Mouse (Mus musculus) macrophage (primary cell): ENCODE measurements around the gene Spata17. TPM values are rescaled to one million over a fixed set of nuclear protein-coding genes. Genes with fewer than 3 reads are reported as not detected.

Experiments
- H3K27ac ChIP-seq: fragments of 350-480 bp; formaldehyde crosslinking; 2 replicates; pipeline ENCODE4 v1.9.0; 2021
- H3K36me3 ChIP-seq: fragments of 350-480 bp; formaldehyde crosslinking; 2 replicates; pipeline ENCODE4 v1.9.0; 2021; ENCODE audit errors: inconsistent target
- H3K4me3 ChIP-seq: fragments of 350-480 bp; formaldehyde crosslinking; 2 replicates; pipeline ENCODE4 v1.9.0; 2021; ENCODE audit errors: inconsistent target
- H3K79me2 ChIP-seq: fragments of 350-480 bp; formaldehyde crosslinking; 2 replicates; pipeline ENCODE4 v1.9.0; 2021; ENCODE audit errors: inconsistent target
- WGBS: methylation state at CpG from one replicate; pipeline ENCODE4 v1.1.7; 2026; ENCODE audit warnings: inconsistent platforms; ENCODE audit not compliant: missing documents; 5-methylcytosine and 5-hydroxymethylcytosine counted together
- polyA plus RNA-seq: library from polyadenylated mRNA; stranded (reverse); fragments of 250-400 nt; gene quantifications from 3 replicates; pipeline ENCODE4 v1.2.4, GENCODE M21; 2018; ENCODE audit warnings: inconsistent platforms

Gene Spata17
- polyA plus RNA-seq, 1 experiment from 2014 or later = not detected

GRCm38 (mm10) chr1:187086027-187086426 lies 129.2 kb downstream of the Spata17 start:
- WGBS = 68% methylated on average over 6 of the region's 6 CpGs
- no peak overlapping the region for H3K27ac ChIP-seq
- no peaks in the 10 kb centered on the region for H3K79me2 ChIP-seq
- no peaks in the 10 kb centered on the region for H3K36me3 ChIP-seq
- H3K4me3 ChIP-seq = no peak overlapping the region

- no peak overlapping the region for H3K27ac ChIP-seq
- no peaks in the 10 kb centered on the region for H3K36me3 ChIP-seq
- no peaks in the 10 kb centered on the region for H3K79me2 ChIP-seq
- no peak overlapping the region for H3K4me3 ChIP-seq
- WGBS = 87% methylated on average over 9 of the region's 9 CpGs
Observed at GRCm38 (mm10) chr1:187077352-187077751, 137.9 kb downstream of the Spata17 start.

DNA sequence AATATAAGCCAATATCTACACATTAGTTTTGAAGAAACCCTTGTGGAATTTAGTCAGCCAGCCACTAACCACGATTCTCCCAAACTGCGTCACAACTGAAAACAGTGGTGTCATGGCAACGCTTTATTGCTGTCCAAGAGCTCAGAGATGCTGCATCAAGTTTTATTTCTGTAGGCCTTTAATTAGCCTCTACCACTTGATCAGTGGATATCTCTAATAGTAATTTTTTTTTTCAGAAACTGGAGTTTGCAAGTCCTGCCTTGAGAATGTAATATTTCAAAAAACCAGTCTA lies 138.3 kb downstream of the Spata17 start:
- Histone ChIP-seq H3K36me3 (no peaks in the 10 kb centered on the region), H3K4me3 (no peak overlapping the region), H3K27ac (no peak overlapping the region), H3K79me2 (no peaks in the 10 kb centered on the region)
- 86% methylated on average over 3 of the region's 3 CpGs for WGBS

DNA sequence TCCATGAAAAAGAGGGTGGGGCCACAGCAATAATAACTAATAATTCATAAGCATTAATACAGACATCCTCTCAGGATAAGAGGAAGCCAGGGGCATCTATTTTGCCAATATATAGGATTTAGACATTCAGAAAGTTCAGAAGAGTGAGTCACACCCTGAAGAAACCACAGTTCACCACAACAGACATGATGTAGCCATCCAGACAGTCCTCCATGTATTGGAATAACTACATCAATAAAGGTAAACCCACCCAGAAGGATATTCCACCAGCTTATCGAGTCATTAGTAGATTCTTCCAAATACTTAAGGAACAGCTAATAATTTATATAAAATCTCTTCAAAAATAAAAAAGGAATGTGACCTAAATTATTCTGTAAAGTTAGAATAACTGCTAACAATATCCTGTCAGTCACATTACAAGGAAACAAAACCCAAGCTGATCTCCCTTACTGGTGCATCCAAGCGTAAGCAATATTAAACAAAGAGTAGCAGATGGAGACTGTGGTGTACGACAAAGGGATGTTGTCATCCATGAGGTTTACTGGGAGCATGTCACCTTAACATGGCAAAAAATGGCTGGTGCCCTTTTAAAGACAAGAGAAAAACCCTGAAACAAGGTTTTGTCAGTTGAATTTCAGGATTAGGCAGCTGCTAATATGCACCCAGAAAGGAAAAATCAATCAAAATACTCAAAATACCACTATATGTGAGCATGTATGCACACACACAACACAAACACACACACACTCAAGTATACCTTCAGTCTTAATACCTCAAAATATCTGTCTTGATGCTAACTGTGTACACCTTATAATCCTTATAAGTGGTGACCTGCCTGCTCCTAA lies 138.8 kb downstream of the Spata17 start:
- Histone ChIP-seq H3K79me2 (no peaks in the 10 kb centered on the region), H3K4me3 (no peak overlapping the region), H3K27ac (no peak overlapping the region), H3K36me3 (no peaks in the 10 kb centered on the region)
- 87% methylated on average over 3 of the region's 3 CpGs for WGBS

DNA sequence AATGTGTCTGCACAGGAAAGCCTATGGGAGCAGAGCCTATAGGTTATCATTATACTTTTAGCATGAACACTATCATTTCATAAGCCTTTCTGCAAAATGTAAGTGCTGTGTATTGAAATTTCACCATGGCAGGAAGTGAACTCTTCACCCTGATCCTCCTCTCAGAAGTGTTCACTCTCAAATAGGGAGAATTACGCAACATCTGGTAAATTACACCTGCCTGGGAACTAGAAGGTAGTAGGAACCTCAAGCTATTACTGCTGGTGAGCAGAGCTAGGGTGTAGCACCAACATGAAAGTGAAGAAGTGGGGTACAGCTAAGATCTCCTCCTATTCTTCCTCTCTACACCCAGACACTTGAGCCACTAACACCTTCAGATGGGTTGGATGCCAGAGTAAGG lies 155.4 kb downstream of the Spata17 start:
- no peaks in the 10 kb centered on the region for H3K79me2 ChIP-seq
- WGBS = 69% methylated on average over 1 of the region's 1 CpGs
- no peaks in the 10 kb centered on the region for H3K36me3 ChIP-seq
- H3K4me3 ChIP-seq = no peak overlapping the region
- no peak overlapping the region for H3K27ac ChIP-seq

- Histone ChIP-seq H3K27ac (no peak overlapping the region), H3K79me2 (no peaks in the 10 kb centered on the region), H3K4me3 (no peak overlapping the region), H3K36me3 (no peaks in the 10 kb centered on the region)
- WGBS = 82% methylated on average over 2 of the region's 2 CpGs
Observed at GRCm38 (mm10) chr1:187054333-187054732, 160.9 kb downstream of the Spata17 start.

DNA sequence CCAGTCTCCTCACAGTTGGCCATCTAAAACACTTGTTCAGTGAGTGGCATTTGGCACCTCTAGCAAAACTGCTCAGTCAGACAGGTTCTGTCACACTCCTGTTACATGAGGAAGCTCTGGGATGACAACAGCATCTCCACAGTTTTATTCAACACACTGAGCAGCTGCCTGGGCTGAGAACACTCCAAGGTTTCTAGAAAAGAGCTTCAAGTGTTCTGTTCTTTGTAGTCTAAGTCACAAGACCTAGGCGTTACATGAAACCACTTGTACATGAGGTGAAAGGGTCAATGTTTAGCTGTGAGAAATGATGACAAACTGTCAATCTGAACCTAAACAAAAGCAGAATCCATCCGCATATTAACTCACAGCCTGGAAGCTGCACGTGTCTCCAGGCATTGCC lies 161.4 kb downstream of the Spata17 start:
- H3K79me2 ChIP-seq = no peaks in the 10 kb centered on the region
- H3K27ac ChIP-seq = no peak overlapping the region
- H3K36me3 ChIP-seq = no peaks in the 10 kb centered on the region
- WGBS = 92% methylated on average over 3 of the region's 3 CpGs
- no peak overlapping the region for H3K4me3 ChIP-seq

- Histone ChIP-seq H3K27ac (no peak overlapping the region), H3K79me2 (no peaks in the 10 kb centered on the region), H3K36me3 (no peaks in the 10 kb centered on the region), H3K4me3 (no peak overlapping the region)
- WGBS = 83% methylated on average over 5 of the region's 5 CpGs
Observed at GRCm38 (mm10) chr1:187052532-187052931, 162.7 kb downstream of the Spata17 start.

DNA sequence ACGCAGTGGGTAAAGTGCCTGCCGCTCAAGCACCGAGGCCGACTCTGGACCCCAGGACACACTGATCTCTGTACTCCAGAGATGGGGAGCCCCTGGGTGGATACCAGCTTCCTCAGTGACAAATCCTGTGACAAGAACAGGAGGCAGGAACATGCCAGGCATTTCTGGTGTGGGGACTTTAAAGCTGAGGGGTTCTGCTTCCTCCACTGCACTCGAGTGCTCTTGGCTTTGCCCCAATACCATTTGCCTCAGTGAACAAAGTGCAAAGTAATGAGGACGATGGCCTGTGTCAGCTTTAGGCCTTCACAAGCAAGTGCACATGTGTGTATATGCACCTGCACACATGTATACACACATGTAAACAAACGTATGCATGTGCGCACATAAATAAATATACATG lies 164.0 kb downstream of the Spata17 start:
- no peak overlapping the region for H3K4me3 ChIP-seq
- no peak overlapping the region for H3K27ac ChIP-seq
- no peaks in the 10 kb centered on the region for H3K79me2 ChIP-seq
- H3K36me3 ChIP-seq = no peaks in the 10 kb centered on the region
- WGBS = 79% methylated on average over 8 of the region's 8 CpGs

DNA sequence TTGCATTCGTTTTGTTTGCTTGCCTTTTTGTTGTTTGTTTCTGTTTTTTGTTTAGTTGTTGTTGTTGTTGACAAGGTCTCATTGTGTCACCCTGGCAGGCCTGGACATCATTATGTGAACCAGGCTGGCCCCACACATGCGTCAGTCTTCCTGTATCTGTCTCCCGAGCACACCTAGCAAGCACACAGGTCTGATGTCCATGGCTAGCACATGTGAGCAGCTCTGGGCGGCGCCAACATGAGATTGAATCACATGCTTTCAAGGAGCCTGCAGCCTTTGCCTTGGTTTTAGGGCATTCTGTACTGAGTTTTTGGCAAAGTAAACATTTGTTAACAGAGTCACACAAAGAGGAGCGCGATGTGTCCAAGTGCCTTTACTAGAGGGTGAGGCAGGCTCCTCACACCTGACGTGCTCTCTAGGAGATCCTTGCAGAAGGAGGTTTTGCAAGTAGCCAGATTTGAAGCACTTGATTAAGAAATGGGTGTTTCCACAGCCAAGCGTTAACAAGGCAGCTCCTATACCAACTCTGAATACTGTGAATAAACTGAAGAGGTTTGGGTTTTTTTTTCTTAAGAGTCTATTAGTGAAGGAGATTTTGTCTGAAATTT lies 166.5 kb downstream of the Spata17 start:
- Histone ChIP-seq H3K27ac (no peak overlapping the region), H3K79me2 (no peaks in the 10 kb centered on the region), H3K36me3 (no peaks in the 10 kb centered on the region), H3K4me3 (no peak overlapping the region)
- 90% methylated on average over 8 of the region's 9 CpGs for WGBS

DNA sequence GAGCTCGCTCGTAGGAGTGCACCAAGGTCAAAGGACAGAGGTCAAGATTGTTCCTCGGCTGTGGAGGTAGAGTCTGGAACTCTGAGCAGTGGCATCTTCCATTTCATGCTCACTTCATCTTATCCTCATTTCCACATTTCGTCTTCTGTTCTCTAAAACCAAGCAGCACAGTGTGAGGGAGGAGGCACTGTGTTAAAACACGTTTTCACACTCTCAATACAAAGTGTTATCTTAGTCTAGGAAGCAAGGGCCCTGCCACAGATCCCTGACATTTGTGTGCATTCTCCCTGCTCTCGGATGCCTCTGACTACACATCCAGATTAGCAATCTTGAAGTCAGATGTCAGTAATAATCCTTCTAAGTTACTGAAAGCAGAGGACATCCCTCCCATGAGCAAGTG lies 170.5 kb downstream of the Spata17 start:
- H3K79me2 ChIP-seq = no peaks in the 10 kb centered on the region
- WGBS = 82% methylated on average over 6 of the region's 6 CpGs
- no peaks in the 10 kb centered on the region for H3K36me3 ChIP-seq
- no peak overlapping the region for H3K4me3 ChIP-seq
- H3K27ac ChIP-seq = no peak overlapping the region

DNA sequence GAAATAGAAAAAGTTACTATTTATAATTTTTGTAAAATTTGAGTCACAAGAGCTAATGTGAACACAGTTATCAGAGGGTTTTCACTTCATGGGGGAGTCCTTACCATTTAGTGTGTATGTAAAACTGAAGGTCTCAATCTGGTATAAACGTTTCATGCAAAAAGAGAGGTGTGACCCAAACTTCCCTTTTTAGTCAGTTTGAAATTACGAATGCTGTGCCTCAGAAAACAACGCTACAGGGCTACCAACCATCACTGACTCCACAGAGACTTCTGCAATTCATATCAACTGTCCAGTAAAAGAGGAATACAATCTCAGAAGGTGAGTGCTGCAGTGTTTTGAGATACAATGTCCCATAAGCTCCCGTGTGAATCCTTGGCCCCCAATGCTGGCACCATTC lies 175.5 kb downstream of the Spata17 start:
- Histone ChIP-seq H3K36me3 (no peaks in the 10 kb centered on the region), H3K79me2 (no peaks in the 10 kb centered on the region), H3K27ac (no peak overlapping the region), H3K4me3 (no peak overlapping the region)
- 27% methylated on average over 4 of the region's 4 CpGs for WGBS

DNA sequence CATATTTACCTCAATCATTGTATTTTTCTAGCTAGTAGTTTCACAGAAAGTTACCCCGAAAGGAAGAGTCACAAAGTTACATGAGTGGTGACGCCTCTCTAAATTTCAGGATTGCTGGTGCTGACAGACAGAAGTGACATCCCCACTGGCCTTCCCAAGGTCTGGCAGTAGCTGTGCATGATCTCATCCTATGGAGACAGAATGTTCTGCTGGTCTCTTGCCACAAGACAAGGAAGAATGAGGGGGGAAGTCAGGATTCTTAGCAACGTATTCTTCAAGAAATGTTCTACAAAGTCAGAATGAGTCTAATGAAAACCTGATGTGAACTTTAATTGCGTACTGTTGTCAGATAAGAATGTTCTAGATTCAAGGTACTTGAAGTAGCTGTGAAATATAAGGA lies 179.5 kb downstream of the Spata17 start:
- no peaks in the 10 kb centered on the region for H3K36me3 ChIP-seq
- 94% methylated on average over 4 of the region's 4 CpGs for WGBS
- no peak overlapping the region for H3K4me3 ChIP-seq
- no peaks in the 10 kb centered on the region for H3K79me2 ChIP-seq
- H3K27ac ChIP-seq = no peak overlapping the region

- no peak overlapping the region for H3K4me3 ChIP-seq
- H3K27ac ChIP-seq = no peak overlapping the region
- no peaks in the 10 kb centered on the region for H3K79me2 ChIP-seq
- 25% methylated on average over 6 of the region's 6 CpGs for WGBS
- no peaks in the 10 kb centered on the region for H3K36me3 ChIP-seq
Observed at GRCm38 (mm10) chr1:187031796-187032195, 183.5 kb downstream of the Spata17 start.

GRCm38 (mm10) chr1:187028841-187029240 lies 186.4 kb downstream of the Spata17 start:
- H3K27ac ChIP-seq = no peak overlapping the region
- H3K4me3 ChIP-seq = no peak overlapping the region
- whole genome bisulfite sequencing = 91% methylated on average over 6 of the region's 6 CpGs
- no peaks in the 10 kb centered on the region for H3K36me3 ChIP-seq
- H3K79me2 ChIP-seq = no peaks in the 10 kb centered on the region

GRCm38 (mm10) chr1:187020011-187020410 lies 195.3 kb downstream of the Spata17 start:
- 84% methylated on average over 7 of the region's 7 CpGs for whole genome bisulfite sequencing
- H3K36me3 ChIP-seq = no peaks in the 10 kb centered on the region
- no peak overlapping the region for H3K4me3 ChIP-seq
- H3K27ac ChIP-seq = no peak overlapping the region
- H3K79me2 ChIP-seq = no peaks in the 10 kb centered on the region
